Mouse (Mus musculus) A20 (cell line): ENCODE measurements at regions not wholly inside any gene's neighbourhood (a gene's known extent, or its start where the extent isn't known, plus 50 kb on each side); places are given as distances from the start of the nearest gene placed in this dataset.

Experiments
- DNase-seq: peaks from one replicate; pipeline ENCODE4 v3.0.0-alpha.2; 2011; ENCODE audit warnings: low read depth, low spot score

GRCm38 (mm10) chr14:24997786-24998509, 461.0 kb upstream of the Zmiz1 start:
- DNase-seq = no peak

- no peak for DNase-seq
Observed at GRCm38 (mm10) chr14:24999008-24999572, 459.9 kb upstream of the Zmiz1 start.

- no peak for DNase-seq
Observed at GRCm38 (mm10) chr14:25005241-25005946, 453.6 kb upstream of the Zmiz1 start.

DNA sequence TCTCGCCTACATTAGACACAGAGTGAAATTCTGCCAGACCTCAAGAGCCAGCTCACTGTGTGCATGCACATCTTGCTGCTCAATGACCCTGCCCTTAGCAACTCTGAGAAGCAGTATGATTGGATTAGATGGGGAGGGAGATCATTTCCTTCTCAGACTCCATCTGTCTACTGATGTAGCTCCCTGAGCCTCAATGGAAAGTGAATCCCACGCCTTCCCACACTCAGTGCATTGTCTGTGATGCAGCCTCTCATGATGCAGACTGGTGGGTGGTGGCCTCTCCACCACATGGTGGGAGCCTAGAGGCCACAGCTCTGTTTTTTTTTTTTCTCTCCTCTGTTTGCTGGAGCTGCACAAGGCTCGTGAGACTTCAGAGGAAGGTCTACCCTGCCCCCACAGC, 447.1 kb upstream of the Zmiz1 start:
- no peak for DNase-seq

GRCm38 (mm10) chr14:25015288-25016238, 443.4 kb upstream of the Zmiz1 start:
- no peak for DNase-seq

DNA sequence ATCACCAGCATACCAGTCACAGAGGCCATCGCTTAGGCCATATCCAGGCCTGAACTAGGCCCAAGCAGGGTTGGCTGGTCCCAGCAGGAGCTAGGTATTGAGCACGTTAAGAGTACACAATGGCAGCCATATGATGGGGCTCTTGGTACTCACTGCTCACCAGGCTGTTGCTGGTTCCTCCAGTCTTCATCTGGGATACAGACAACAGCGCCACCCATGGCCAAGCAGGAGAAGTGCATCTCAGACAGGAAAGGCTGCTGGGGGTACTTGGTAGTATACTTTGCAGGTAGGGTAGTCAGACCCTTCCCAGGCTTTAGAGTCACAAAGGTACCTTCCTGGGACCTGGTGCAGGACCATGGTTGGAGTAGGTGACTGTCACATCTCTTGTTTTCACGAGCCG, 441.1 kb upstream of the Zmiz1 start:
- DNase-seq = peak; percentile 32

- DNase-seq = no peak
Observed at GRCm38 (mm10) chr14:25019306-25019905, 439.6 kb upstream of the Zmiz1 start.

DNA sequence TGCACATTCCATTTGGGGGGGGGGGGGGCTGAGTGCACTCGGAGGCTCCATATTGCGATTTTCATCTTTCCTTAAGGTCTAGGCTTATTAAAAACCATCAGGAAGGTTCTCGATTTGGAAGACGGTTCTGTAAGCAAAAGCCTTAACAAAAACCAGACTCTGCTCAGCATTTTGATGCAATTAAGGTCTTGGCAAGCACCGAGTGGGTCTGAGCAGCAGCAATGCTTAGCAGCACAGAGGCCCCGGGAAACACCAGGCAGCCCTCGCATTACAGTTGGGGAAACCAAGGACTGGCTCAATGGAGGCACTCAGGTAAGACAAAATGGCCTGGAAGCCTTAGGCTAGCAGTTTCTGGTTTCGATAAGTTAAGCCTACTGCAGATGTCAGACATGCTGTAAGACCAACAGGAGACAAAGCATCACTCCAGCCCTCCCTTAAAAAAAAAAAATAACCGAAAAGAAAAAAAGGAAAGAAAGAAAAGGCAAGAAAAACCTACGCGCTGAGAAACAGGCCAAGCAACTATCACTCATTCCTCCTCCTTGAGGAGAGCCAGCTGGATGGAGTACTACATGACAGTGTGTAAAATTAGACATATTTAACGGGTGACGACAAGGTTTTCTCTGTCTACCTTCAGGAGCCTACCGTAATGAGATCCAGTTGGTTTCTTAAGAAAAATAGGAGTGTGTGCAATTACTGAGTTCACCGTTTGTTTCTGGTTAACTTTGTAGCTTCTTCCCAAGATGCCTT, 436.3 kb upstream of the Zmiz1 start:
- DNase-seq = no peak

DNA sequence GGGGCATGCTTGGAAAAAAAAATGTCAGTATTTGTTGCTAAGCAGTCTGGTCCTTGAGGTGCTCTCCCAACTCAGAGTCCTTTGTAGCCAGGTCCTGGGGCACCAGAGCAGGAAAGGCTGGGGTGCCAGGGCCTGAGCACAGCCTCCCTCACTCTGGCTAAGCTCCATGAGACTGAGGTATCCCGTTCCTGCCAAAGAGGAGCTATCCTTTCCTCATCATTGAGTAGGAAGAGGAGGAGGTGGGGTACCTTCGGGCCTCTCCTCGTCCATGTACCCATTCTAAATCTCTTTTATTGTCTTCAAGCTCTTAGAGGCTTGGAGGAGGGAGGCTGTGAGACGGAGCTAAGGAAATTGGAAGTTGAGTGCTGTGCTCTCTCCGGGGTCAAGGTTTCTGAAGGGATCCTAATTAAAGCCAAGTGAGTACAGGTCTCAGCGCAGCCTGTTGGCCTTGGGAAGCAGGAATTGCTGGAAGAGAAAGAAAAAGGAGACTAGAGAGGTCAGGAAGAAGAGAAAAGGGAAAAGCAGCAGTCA, 435.6 kb upstream of the Zmiz1 start:
- DNase-seq = no peak

- DNase-seq = no peak
Observed at GRCm38 (mm10) chr14:25025074-25025473, 433.9 kb upstream of the Zmiz1 start.

DNA sequence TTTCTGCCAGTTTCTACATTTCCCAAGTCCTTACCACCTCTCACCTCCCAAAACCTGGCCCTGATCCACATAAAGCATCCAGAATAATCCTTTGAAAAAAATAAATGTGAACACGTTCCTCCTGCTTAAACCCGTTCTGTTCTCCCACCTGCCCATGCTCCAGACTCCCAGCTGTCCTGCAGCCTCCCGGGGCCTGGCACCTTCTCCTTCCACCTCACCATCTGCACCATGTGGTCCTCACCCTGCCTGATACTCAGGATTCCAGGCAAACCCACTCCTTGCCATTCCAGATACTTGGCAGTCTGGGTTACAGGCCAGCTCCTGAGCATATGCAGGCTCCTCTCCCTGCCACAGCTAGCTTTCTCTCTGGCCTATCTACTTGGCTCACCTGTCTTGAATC, 431.9 kb upstream of the Zmiz1 start:
- DNase-seq = no peak

DNA sequence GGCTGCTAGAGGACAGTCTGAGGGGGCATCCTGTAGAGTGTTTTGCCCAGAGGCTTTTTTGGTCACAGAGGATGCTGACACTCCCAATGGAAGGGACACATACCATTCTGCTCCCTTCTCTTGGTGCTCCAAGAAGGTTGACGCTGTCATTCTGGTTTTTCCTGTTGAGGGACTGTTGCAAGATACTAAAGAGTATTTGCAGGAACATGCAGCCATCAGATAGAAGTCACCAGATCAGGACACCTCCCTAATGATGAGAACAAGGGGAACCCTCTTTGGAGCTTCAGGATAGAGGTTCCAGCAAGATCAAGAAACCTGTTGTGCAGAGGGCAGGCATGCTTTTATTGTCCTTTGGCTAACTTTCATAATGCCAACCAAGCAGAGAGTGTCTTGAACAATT, 431.1 kb upstream of the Zmiz1 start:
- DNase-seq = no peak

GRCm38 (mm10) chr14:25030881-25031280, 428.1 kb upstream of the Zmiz1 start:
- no peak for DNase-seq

DNA sequence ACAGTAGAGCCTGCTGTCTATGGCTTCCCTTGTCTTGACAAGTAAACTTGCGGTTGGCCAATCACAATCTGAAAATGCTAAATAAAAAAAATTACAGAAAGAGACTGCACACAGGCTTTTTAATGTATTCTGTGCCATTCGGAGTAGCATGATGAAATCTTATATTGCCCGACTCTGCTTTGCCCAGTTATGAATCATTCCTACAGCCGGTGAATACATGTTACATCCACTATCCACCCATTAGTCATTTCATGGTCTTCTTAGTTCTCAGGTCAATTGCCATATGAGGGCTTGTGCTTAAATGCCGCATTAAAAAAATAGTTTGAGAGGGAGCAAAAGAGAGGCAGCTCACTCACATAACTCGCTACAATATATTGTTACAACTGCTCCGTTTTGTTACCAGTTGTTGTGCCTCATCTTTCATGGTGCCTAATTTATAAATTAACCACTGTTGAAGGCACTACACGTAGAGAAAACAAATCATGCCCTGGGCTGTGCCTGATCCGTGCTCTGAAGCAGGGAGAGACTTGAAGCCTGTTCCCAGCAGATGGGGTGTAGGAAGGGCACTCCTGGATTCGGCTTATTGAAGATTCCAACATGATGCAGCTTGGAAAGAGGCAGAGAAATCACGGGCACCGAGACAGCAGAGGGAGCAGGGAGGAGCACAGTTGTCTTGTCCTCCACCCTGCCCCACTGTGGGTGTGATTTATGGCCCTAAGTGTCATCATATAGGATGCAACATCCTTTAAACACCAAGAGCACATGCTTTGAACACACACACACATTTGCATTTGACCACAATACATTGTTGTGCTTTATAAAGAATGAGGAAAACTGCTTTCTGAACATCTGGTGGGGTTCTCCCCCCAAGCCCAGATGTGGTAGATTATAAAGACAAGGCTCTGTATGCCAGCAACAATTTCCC, 427.0 kb upstream of the Zmiz1 start:
- DNase-seq = no peak

DNA sequence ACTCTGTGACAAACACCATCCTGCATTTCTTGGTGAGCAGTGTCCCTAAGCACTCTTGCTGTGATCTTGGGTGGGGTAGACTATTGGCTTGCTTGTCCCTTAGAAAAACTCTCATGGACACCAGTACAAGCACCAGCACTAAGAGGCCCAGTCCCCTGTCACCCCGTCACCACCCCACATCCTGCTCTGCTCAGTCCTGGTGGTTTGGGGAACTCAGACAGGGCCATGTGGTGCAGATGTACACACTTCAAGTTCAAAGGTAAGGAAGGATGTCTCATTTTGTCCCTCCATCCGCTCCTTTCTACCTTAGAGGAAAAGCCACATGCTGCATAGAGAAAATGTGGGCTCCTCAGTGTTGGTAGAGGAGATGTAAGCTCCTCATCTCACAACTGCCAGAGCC, 426.1 kb upstream of the Zmiz1 start:
- no peak for DNase-seq

DNA sequence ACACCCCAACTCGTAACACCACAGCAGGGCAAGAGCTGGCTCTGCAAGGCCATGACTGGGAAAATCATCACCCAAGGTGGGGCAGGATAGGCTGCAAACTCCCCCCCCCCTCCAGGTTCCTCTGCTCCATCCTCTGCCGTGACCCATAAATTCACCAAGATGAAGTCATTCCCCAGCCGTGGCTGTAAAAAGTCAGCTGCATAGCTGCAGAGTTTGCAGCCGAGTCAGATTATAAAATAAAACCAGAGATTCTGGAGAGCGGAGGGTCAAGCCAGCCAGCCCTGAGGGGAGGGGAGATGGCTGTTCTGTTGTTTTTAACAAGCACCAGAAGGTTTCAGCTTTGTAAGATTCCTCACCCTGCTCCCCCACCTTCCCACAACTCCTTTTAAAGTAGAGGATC, 416.7 kb upstream of the Zmiz1 start:
- no peak for DNase-seq

DNA sequence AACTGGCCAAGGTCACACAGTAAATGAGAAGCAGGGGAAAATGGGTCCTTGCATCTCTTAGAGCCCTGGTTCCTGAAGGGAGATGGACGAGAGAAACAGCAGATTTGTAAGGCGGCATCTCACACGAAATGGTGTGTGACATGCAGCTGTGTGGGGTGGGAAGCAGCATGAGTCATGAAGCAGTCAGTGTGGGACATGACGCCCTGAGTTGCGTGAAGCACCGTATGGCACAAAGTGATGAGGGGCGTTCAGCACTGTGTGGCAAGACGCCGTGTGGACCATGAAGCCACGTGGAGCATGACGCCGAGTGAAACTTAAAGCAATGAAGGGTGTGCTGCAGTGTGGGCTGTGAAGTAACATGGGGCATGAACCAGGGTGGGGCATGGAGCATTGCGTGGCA, 414.9 kb upstream of the Zmiz1 start:
- no peak for DNase-seq

- no peak for DNase-seq
Observed at GRCm38 (mm10) chr14:25044867-25045266, 414.1 kb upstream of the Zmiz1 start.

DNA sequence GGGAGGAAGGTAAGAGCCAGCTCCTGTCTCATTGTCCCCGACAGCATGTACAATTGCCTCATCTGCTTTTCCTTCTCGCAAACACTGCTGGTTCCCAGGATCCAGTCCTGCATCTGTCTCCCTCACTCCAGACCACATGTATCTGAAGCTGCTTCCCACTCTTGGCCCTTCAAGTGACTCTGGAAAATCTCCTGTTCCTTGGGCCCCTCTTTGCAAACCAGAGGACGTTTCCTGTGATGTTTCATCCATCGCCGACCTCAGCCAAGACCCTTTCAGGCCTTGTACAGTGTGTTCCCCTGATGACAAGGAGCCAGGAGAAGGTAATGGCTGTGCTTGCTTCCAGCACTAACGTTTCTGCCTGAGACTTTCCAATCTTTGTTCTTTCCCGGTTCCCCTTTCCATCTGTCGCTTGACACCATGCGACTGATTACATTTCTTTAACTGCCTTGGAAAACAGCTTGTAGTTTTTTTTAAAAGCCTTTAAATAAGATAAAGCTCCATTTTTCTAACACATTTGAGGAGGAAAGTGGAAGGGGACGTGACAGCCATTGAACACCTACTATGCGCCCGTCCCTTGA, 408.2 kb upstream of the Zmiz1 start:
- DNase-seq = no peak
